Mouse (Mus musculus): ENCODE results near the gene Gm13277. TPM values are rescaled to one million over a fixed set of nuclear protein-coding genes. Genes with fewer than 3 reads are reported as not detected.
"Not testable (repeated sequence)": the region's sequence is repeated elsewhere in the genome, so short reads cannot be mapped to it uniquely, and the experiment has no call there.

Gene Gm13277
- polyA plus RNA-seq, 2 experiments: not detected

- WGBS (ENCODE audit: insufficient replicate concordance): 12% methylated on average over 4 of the region's 4 CpGs
- H3K36me3 ChIP-seq (replicated peaks; ENCODE audit: control insufficient read depth, insufficient read depth, low read depth): no peaks in the 10 kb centered on the region
- no peak overlapping the region for H3K4me3 ChIP-seq (ENCODE audit: insufficient read depth in 1 of 2, low read depth in 2 of 2, low read length in 2 of 2)
- H3K4me1 ChIP-seq (replicated peaks; ENCODE audit: control insufficient read depth in 2 of 2, insufficient read depth in 2 of 2, low read length in 1 of 2): no peaks in the 10 kb centered on the region
- no peak for DNase-seq (ENCODE audit: low read depth in 3 of 3, low spot score in 3 of 3)
- no peak overlapping the region for H3K9ac ChIP-seq (replicated peaks)
- no peak for ATAC-seq (ENCODE audit: insufficient read depth)
- H3K27ac ChIP-seq: no peak overlapping the region
- no peak for TF ChIP-seq EP300 (IDR thresholded peaks at IDR 0.05; ENCODE audit: low read depth)
- TF ChIP-seq CTCF (IDR thresholded peaks at IDR 0.05; ENCODE audit: low read depth): no peak; the same call in 1 of the 2 replicates
- no peak overlapping the region for H3K4me2 ChIP-seq (ENCODE audit: low read depth)
- no peaks in the 10 kb centered on the region for H3K9me3 ChIP-seq (ENCODE audit: control insufficient read depth, low read length)
- H3K27me3 ChIP-seq (ENCODE audit: control insufficient read depth, insufficient read depth, low read length): no peaks in the 10 kb centered on the region
Observed at GRCm38 (mm10) chr4:88830523-88830922, 42.1 kb downstream of the Gm13277 start.

- H3K27ac ChIP-seq; H3K9me3 ChIP-seq (ENCODE audit: control insufficient read depth, low read length); H3K9ac ChIP-seq (replicated peaks); H3K4me2 ChIP-seq (ENCODE audit: low read depth); H3K4me3 ChIP-seq (ENCODE audit: insufficient read depth in 1 of 2, low read depth in 2 of 2, low read length in 2 of 2); H3K27me3 ChIP-seq (ENCODE audit: control insufficient read depth, insufficient read depth, low read length); ATAC-seq (ENCODE audit: insufficient read depth); DNase-seq (ENCODE audit: low read depth in 3 of 3, low spot score in 3 of 3); H3K4me1 ChIP-seq (replicated peaks; ENCODE audit: control insufficient read depth in 2 of 2, insufficient read depth in 2 of 2, low read length in 1 of 2); H3K36me3 ChIP-seq (replicated peaks; ENCODE audit: control insufficient read depth, insufficient read depth, low read depth): not testable (repeated sequence)
- 50% methylated on average over 1 of the region's 1 CpGs for WGBS (ENCODE audit: insufficient replicate concordance)
Observed at GRCm38 (mm10) chr4:88835225-88835624, 46.8 kb downstream of the Gm13277 start, which contains the start of gene Ifna5. Gene Ifna5, plus strand, starts transcription at chr4:88835525.

Other genes starting within 250 kb of the Gm13277 start
Only the 30 nearest of the 31 such genes appear.
- not detected in 2 replicates for gene Ifna14, start 216.8 kb upstream of the Gm13277 start, polyA plus RNA-seq (2012; rRNA removed)
- not detected in 2 replicates for gene Ifna14, start 216.8 kb upstream of the Gm13277 start, polyA plus RNA-seq (2014; fragmentation: Nextera tagmentation; extraction: Ambion mirVana)
- not detected in 2 replicates for gene Ifna9, start 196.2 kb upstream of the Gm13277 start, polyA plus RNA-seq (2012; rRNA removed)
- gene Ifna9, start 196.2 kb upstream of the Gm13277 start, polyA plus RNA-seq (2014; fragmentation: Nextera tagmentation; extraction: Ambion mirVana): not detected in 2 replicates
- not detected in 2 replicates for gene Ifna12, start 185.3 kb upstream of the Gm13277 start, polyA plus RNA-seq (2012; rRNA removed)
- gene Ifna12, start 185.3 kb upstream of the Gm13277 start, polyA plus RNA-seq (2014; fragmentation: Nextera tagmentation; extraction: Ambion mirVana): not detected in 2 replicates
- gene C87499, start 154.2 kb upstream of the Gm13277 start, polyA plus RNA-seq (2012; rRNA removed): not detected in 2 replicates
- not detected in 2 replicates for gene C87499, start 154.2 kb upstream of the Gm13277 start, polyA plus RNA-seq (2014; fragmentation: Nextera tagmentation; extraction: Ambion mirVana)
- not detected in 2 replicates for gene Ifna13, start 144.2 kb upstream of the Gm13277 start, polyA plus RNA-seq (2012; rRNA removed)
- gene Ifna13, start 144.2 kb upstream of the Gm13277 start, polyA plus RNA-seq (2014; fragmentation: Nextera tagmentation; extraction: Ambion mirVana): not detected in 2 replicates
- not detected in 2 replicates for gene Ifna16, start 111.7 kb upstream of the Gm13277 start, polyA plus RNA-seq (2012; rRNA removed)
- not detected in 2 replicates for gene Ifna16, start 111.7 kb upstream of the Gm13277 start, polyA plus RNA-seq (2014; fragmentation: Nextera tagmentation; extraction: Ambion mirVana)
- not detected in 2 replicates for gene Ifna2, start 104.7 kb upstream of the Gm13277 start, polyA plus RNA-seq (2012; rRNA removed)
- gene Ifna2, start 104.7 kb upstream of the Gm13277 start, polyA plus RNA-seq (2014; fragmentation: Nextera tagmentation; extraction: Ambion mirVana): not detected in 2 replicates
- not detected in 2 replicates for gene Ifnab, start 97.3 kb upstream of the Gm13277 start, polyA plus RNA-seq (2012; rRNA removed)
- gene Ifnab, start 97.3 kb upstream of the Gm13277 start, polyA plus RNA-seq (2014; fragmentation: Nextera tagmentation; extraction: Ambion mirVana): not detected in 2 replicates
- 0.08 and 0.13 TPM in 2 replicates for gene Gm26566, start 66.8 kb upstream of the Gm13277 start, polyA plus RNA-seq (2012; rRNA removed)
- gene Gm26566, start 66.8 kb upstream of the Gm13277 start, polyA plus RNA-seq (2014; fragmentation: Nextera tagmentation; extraction: Ambion mirVana): 0.24 and 0.43 TPM in 2 replicates
- 6.4 and 9.1 TPM in 2 replicates for gene Klhl9, start 66.2 kb upstream of the Gm13277 start, polyA plus RNA-seq (2012; rRNA removed)
- gene Klhl9, start 66.2 kb upstream of the Gm13277 start, polyA plus RNA-seq (2014; fragmentation: Nextera tagmentation; extraction: Ambion mirVana): 26.5 and 28.1 TPM in 2 replicates
- gene Gm13271, start 33.8 kb upstream of the Gm13277 start, polyA plus RNA-seq (2012; rRNA removed): not detected in 2 replicates
- gene Gm13271, start 33.8 kb upstream of the Gm13277 start, polyA plus RNA-seq (2014; fragmentation: Nextera tagmentation; extraction: Ambion mirVana): not detected in 2 replicates
- 0.02 TPM in 1 of 2 replicates, not detected in the other for gene Gm13283, start 28.5 kb upstream of the Gm13277 start, polyA plus RNA-seq (2012; rRNA removed)
- gene Gm13283, start 28.5 kb upstream of the Gm13277 start, polyA plus RNA-seq (2014; fragmentation: Nextera tagmentation; extraction: Ambion mirVana): 0.15 TPM in 1 of 2 replicates, not detected in the other
- not detected in 2 replicates for gene Gm13290, start 14.8 kb upstream of the Gm13277 start, polyA plus RNA-seq (2012; rRNA removed)
- gene Gm13290, start 14.8 kb upstream of the Gm13277 start, polyA plus RNA-seq (2014; fragmentation: Nextera tagmentation; extraction: Ambion mirVana): 0.14 TPM in 1 of 2 replicates, not detected in the other
- not detected in 2 replicates for gene Gm13289, start 11.7 kb upstream of the Gm13277 start, polyA plus RNA-seq (2012; rRNA removed)
- not detected in 2 replicates for gene Gm13289, start 11.7 kb upstream of the Gm13277 start, polyA plus RNA-seq (2014; fragmentation: Nextera tagmentation; extraction: Ambion mirVana)
- gene Gm13272, start 8.8 kb upstream of the Gm13277 start, polyA plus RNA-seq (2012; rRNA removed): not detected in 2 replicates
- gene Gm13272, start 8.8 kb upstream of the Gm13277 start, polyA plus RNA-seq (2014; fragmentation: Nextera tagmentation; extraction: Ambion mirVana): not detected in 2 replicates
- gene Ifnz, start 6.5 kb upstream of the Gm13277 start, polyA plus RNA-seq (2012; rRNA removed): not detected in 2 replicates
- gene Ifnz, start 6.5 kb upstream of the Gm13277 start, polyA plus RNA-seq (2014; fragmentation: Nextera tagmentation; extraction: Ambion mirVana): not detected in 2 replicates
- gene Gm13276, start 2.9 kb upstream of the Gm13277 start, polyA plus RNA-seq (2012; rRNA removed): not detected in 2 replicates
- not detected in 2 replicates for gene Gm13276, start 2.9 kb upstream of the Gm13277 start, polyA plus RNA-seq (2014; fragmentation: Nextera tagmentation; extraction: Ambion mirVana)
- not detected in 2 replicates for gene Gm13278, start 2.9 kb downstream of the Gm13277 start, polyA plus RNA-seq (2012; rRNA removed)
- gene Gm13278, start 2.9 kb downstream of the Gm13277 start, polyA plus RNA-seq (2014; fragmentation: Nextera tagmentation; extraction: Ambion mirVana): not detected in 2 replicates
- not detected in 2 replicates for gene Gm13275, start 5.9 kb downstream of the Gm13277 start, polyA plus RNA-seq (2012; rRNA removed)
- gene Gm13275, start 5.9 kb downstream of the Gm13277 start, polyA plus RNA-seq (2014; fragmentation: Nextera tagmentation; extraction: Ambion mirVana): not detected in 2 replicates
- not detected in 2 replicates for gene Gm13279, start 8.8 kb downstream of the Gm13277 start, polyA plus RNA-seq (2012; rRNA removed)
- not detected in 2 replicates for gene Gm13279, start 8.8 kb downstream of the Gm13277 start, polyA plus RNA-seq (2014; fragmentation: Nextera tagmentation; extraction: Ambion mirVana)
- gene Gm13285, start 11.0 kb downstream of the Gm13277 start, polyA plus RNA-seq (2012; rRNA removed): not detected in 2 replicates
- 0.14 TPM in 1 of 2 replicates, not detected in the other for gene Gm13285, start 11.0 kb downstream of the Gm13277 start, polyA plus RNA-seq (2014; fragmentation: Nextera tagmentation; extraction: Ambion mirVana)
- not detected in 2 replicates for gene Gm13287, start 14.6 kb downstream of the Gm13277 start, polyA plus RNA-seq (2012; rRNA removed)
- gene Gm13287, start 14.6 kb downstream of the Gm13277 start, polyA plus RNA-seq (2014; fragmentation: Nextera tagmentation; extraction: Ambion mirVana): not detected in 2 replicates
- not detected in 2 replicates for gene Gm13288, start 16.9 kb downstream of the Gm13277 start, polyA plus RNA-seq (2012; rRNA removed)
- not detected in 2 replicates for gene Gm13288, start 16.9 kb downstream of the Gm13277 start, polyA plus RNA-seq (2014; fragmentation: Nextera tagmentation; extraction: Ambion mirVana)
- not detected in 2 replicates for gene Ifna7, start 27.6 kb downstream of the Gm13277 start, polyA plus RNA-seq (2012; rRNA removed)
- gene Ifna7, start 27.6 kb downstream of the Gm13277 start, polyA plus RNA-seq (2014; fragmentation: Nextera tagmentation; extraction: Ambion mirVana): not detected in 2 replicates
- gene Ifna11, start 31.3 kb downstream of the Gm13277 start, polyA plus RNA-seq (2012; rRNA removed): not detected in 2 replicates
- not detected in 2 replicates for gene Ifna11, start 31.3 kb downstream of the Gm13277 start, polyA plus RNA-seq (2014; fragmentation: Nextera tagmentation; extraction: Ambion mirVana)
- gene Ifna6, start 38.8 kb downstream of the Gm13277 start, polyA plus RNA-seq (2012; rRNA removed): not detected in 2 replicates
- gene Ifna6, start 38.8 kb downstream of the Gm13277 start, polyA plus RNA-seq (2014; fragmentation: Nextera tagmentation; extraction: Ambion mirVana): not detected in 2 replicates
- gene Ifna5, start 46.9 kb downstream of the Gm13277 start, polyA plus RNA-seq (2012; rRNA removed): not detected in 2 replicates
- gene Ifna5, start 46.9 kb downstream of the Gm13277 start, polyA plus RNA-seq (2014; fragmentation: Nextera tagmentation; extraction: Ambion mirVana): not detected in 2 replicates
- not detected in 2 replicates for gene Ifna4, start 53.2 kb downstream of the Gm13277 start, polyA plus RNA-seq (2012; rRNA removed)
- gene Ifna4, start 53.2 kb downstream of the Gm13277 start, polyA plus RNA-seq (2014; fragmentation: Nextera tagmentation; extraction: Ambion mirVana): not detected in 2 replicates
- not detected in 2 replicates for gene Ifna1, start 61.5 kb downstream of the Gm13277 start, polyA plus RNA-seq (2012; rRNA removed)
- not detected in 2 replicates for gene Ifna1, start 61.5 kb downstream of the Gm13277 start, polyA plus RNA-seq (2014; fragmentation: Nextera tagmentation; extraction: Ambion mirVana)
- not detected in 2 replicates for gene Ifne, start 91.6 kb downstream of the Gm13277 start, polyA plus RNA-seq (2012; rRNA removed)
- not detected in 2 replicates for gene Ifne, start 91.6 kb downstream of the Gm13277 start, polyA plus RNA-seq (2014; fragmentation: Nextera tagmentation; extraction: Ambion mirVana)

Measured in liver, embryonic 14.5 days (tissue).